Mouse (Mus musculus) mature B cell (primary cell): Measurements from ENCODE around the gene Hyal2.

Experiments used
- in situ Hi-C: fragments of 300-500 bp; cut with MboI; formaldehyde crosslinking; loops from 2 replicates; pipeline ENCODE4 v1.14.3; 2019

The Hyal2 gene

GRCm38 (mm10) chr9:107612191-107612944 lies 44.6 kb downstream of the Hyal2 start:
- in situ Hi-C loops: no loop called here

GRCm38 (mm10) chr9:107612945-107613569 lies 45.3 kb downstream of the Hyal2 start:
- in situ Hi-C loops: no loop called here

- in situ Hi-C loops: no loop called here
These were observed 47.3 kb downstream of the Hyal2 start for GRCm38 (mm10) chr9:107615035-107615434.

DNA sequence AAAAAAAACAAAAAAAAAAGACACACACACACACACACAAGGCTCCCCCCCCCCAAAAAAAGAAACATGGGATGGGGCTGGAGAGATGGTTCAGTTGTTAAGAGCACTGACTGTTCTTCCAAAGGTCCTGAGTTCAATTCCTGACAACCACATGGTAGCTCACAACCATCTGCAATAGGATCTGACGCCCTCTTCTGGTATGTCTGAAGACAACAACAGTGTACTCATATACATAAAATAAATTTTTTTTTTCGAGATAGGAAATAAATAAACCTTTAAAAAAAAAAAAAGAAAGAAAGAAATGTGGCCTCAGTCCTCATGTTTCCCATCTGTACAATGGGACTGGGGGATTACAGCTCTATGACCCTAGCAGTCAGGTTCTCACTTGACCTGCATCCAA lies 49.7 kb downstream of the Hyal2 start:
- in situ Hi-C loops: no loop called here

DNA sequence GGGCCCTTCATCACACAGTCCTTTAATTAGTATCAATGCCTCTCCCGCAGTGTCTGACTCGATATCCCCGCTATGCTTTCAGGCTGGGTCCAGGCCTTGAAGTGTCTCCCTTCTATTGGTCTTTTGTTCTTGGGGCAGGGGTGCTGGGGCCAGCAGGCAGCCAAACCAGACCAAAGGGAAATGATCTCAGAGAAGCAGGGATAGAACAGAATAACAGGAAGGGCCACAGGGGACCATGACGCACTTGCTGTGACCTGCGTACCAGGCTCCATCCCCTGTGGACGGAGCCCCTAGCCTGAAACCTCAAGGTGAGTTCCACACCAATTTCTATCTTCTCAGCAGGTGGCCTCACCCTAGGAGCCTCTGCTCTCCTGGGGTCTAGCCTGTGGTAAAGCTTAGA lies 50.4 kb downstream of the Hyal2 start:
- in situ Hi-C loops: no loop called here

DNA sequence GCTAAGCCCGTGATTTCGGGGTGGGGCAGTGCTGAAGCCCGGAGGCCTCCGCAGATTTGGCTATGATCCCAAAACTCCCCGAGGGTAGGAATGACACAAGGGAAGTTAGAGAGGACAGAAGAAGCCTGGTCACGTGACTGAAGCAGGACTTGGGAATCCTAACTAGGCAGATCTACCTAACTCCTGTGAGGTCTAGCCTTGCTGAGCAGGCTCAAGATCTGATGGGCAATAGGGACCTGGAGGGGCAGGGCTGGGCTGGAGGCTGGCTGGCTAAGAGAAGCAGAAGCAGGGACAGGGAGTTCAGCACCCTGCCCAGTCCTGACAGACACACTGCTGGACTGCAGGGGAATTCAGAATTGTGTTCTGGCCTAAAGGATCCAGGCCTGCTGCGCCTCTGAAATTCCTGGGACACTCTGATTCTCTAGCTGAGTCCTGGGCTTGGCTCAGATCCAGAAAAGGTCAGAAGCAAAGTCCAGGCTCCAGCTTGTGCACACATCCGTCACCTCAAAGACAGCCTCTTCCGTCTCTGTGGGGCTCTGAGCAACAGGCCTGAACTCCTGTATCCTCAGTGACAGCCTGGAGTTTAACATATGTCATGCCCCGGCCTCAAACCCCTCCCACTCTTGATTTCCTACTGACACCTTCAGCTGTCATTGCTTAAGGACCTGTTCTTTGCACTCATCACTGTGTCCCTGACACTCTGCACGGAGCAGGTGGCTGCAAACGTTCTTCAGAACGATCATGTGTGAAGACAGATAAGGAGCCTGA lies 51.2 kb downstream of the Hyal2 start:
- in situ Hi-C loops: no loop called here

- in situ Hi-C loops: no loop called here
These were observed 51.8 kb downstream of the Hyal2 start for GRCm38 (mm10) chr9:107619546-107619879.

- in situ Hi-C loops: no loop called here
These were observed 53.2 kb downstream of the Hyal2 start for GRCm38 (mm10) chr9:107620954-107621353.
